Mouse (Mus musculus): ENCODE results near the gene Rnf186. TPM values are rescaled to one million over a fixed set of nuclear protein-coding genes. Genes with fewer than 3 reads are reported as not detected.

Gene Rnf186
- polyA plus RNA-seq, 1 experiment from 2014 or later, result 0.13 TPM

DNA sequence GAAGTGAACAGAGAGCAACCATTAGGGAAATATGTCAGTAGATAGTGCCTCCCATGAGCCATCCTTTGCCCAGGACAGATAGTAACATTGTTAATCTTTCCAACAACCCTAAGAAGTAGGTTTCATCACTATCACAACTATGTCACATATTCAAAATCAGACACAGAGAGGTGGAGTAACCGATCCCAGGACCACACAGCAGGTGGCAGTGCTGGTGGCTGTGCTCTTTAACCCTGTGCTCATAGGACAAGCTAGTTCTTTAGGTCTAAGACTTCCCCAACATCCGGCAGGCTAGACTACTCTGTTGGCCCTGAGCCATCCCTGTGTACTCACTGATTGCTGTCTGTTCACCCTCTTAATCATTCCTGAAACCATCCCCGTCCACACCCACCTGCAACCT is 27.5 kb downstream of the Rnf186 start:
- H3K27ac ChIP-seq, result no peak overlapping the region
- H3K36me3 ChIP-seq, result 0 out of 2 replicates have a peak, but pooled peaks cover 5% of the 10 kb centered on the region
- no peak overlapping the region for H3K9ac ChIP-seq
- no peaks in the 10 kb centered on the region for H3K4me1 ChIP-seq (replicated peaks)
- H3K4me2 ChIP-seq, result no peak overlapping the region
- H3K9me3 ChIP-seq (replicated peaks), result no peaks in the 10 kb centered on the region
- H3K27me3 ChIP-seq, result no peaks in the 10 kb centered on the region
- no peak overlapping the region for H3K4me3 ChIP-seq
- 64% methylated on average over 3 of the region's 3 CpGs for WGBS
- ATAC-seq (replicated peaks; ENCODE audit: insufficient number of reproducible peaks, insufficient read depth, low FRiP score, low read depth), result no peak

GRCm38 (mm10) chr4:138996410-138996809 is 29.5 kb downstream of the Rnf186 start:
- no peak for ATAC-seq (replicated peaks; ENCODE audit: insufficient number of reproducible peaks, insufficient read depth, low FRiP score, low read depth)
- Histone ChIP-seq H3K9ac (no peak overlapping the region), H3K4me3 (no peak overlapping the region), H3K4me1 (replicated peaks) (no peaks in the 10 kb centered on the region), H3K9me3 (replicated peaks) (no peaks in the 10 kb centered on the region), H3K27me3 (no peaks in the 10 kb centered on the region), H3K36me3 (0 out of 2 replicates have a peak, but pooled peaks cover 5% of the 10 kb centered on the region), H3K4me2 (no peak overlapping the region), H3K27ac (no peak overlapping the region)
- 76% methylated on average over 5 of the region's 5 CpGs for WGBS

GRCm38 (mm10) chr4:138997121-138997520 is 30.2 kb downstream of the Rnf186 start:
- ATAC-seq (replicated peaks; ENCODE audit: insufficient number of reproducible peaks, insufficient read depth, low FRiP score, low read depth), result no peak
- no peak overlapping the region for H3K9ac ChIP-seq
- H3K27me3 ChIP-seq, result no peaks in the 10 kb centered on the region
- no peak overlapping the region for H3K4me2 ChIP-seq
- H3K9me3 ChIP-seq (replicated peaks), result no peaks in the 10 kb centered on the region
- H3K36me3 ChIP-seq, result 0 out of 2 replicates have a peak, but pooled peaks cover 5% of the 10 kb centered on the region
- 81% methylated on average over 4 of the region's 4 CpGs for WGBS
- no peak overlapping the region for H3K27ac ChIP-seq
- no peak overlapping the region for H3K4me3 ChIP-seq
- no peaks in the 10 kb centered on the region for H3K4me1 ChIP-seq (replicated peaks)

DNA sequence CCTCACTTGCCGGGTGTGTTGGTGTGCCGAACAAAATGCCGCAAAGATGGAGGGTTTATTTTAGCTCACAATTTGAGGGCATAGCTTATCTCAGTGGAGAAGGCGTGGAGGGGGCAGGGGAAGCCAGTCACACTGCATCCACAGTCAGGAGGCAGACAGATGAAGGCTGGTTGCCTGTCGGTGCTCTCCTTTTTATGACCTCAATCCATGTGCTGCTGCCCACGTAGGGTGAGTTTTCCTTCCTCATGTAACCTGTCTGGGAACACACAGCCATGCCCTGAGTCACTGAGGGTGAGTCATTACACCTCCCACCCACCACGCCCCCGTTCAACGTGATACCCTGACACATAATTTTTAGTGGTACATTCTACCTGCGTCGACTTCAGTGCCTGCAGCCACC is 31.7 kb downstream of the Rnf186 start:
- no peak for ATAC-seq (replicated peaks; ENCODE audit: insufficient number of reproducible peaks, insufficient read depth, low FRiP score, low read depth)
- Histone ChIP-seq H3K9me3 (replicated peaks) (no peaks in the 10 kb centered on the region), H3K4me1 (replicated peaks) (no peaks in the 10 kb centered on the region), H3K36me3 (0 out of 2 replicates have a peak, but pooled peaks cover 5% of the 10 kb centered on the region), H3K4me2 (no peak overlapping the region), H3K27ac (no peak overlapping the region), H3K4me3 (no peak overlapping the region), H3K9ac (no peak overlapping the region), H3K27me3 (no peaks in the 10 kb centered on the region)
- WGBS, result 71% methylated on average over 11 of the region's 11 CpGs

DNA sequence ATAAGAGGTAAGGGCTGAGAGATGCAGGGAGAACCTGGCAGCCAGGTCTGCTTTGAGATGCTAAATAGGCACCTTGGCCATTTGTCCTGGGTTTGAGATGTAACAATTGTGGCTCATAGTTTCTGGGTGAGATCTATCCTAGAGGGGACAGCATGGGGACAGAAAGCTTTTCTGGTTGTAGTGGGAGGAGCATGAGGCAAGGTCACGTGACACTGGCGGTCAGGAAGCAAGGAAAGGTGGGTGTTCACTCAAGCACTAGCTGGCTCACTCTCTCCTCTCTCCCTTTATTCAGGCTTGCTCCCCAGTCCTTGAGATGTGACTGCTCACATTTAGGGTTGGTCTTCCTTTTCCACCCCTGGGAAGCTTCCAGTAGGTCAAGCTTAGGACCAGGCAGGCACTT is 34.1 kb downstream of the Rnf186 start:
- H3K4me1 ChIP-seq (replicated peaks), result no peaks in the 10 kb centered on the region
- no peaks in the 10 kb centered on the region for H3K27me3 ChIP-seq
- ATAC-seq (replicated peaks; ENCODE audit: insufficient number of reproducible peaks, insufficient read depth, low FRiP score, low read depth), result no peak
- H3K27ac ChIP-seq, result no peak overlapping the region
- H3K9ac ChIP-seq, result no peak overlapping the region
- peak overlapping the region; percentile 12; the same call in 1 of the 2 replicates for H3K4me2 ChIP-seq
- H3K36me3 ChIP-seq, result 0 out of 2 replicates have a peak, but pooled peaks cover 5% of the 10 kb centered on the region
- no peak overlapping the region for H3K4me3 ChIP-seq
- H3K9me3 ChIP-seq (replicated peaks), result no peaks in the 10 kb centered on the region
- WGBS, result 37% methylated on average over 2 of the region's 2 CpGs

- Histone ChIP-seq H3K9me3 (replicated peaks) (no peaks in the 10 kb centered on the region), H3K4me1 (replicated peaks) (no peaks in the 10 kb centered on the region), H3K4me2 (peak overlapping the region; percentile 12; the same call in 1 of the 2 replicates), H3K4me3 (no peak overlapping the region), H3K36me3 (0 out of 2 replicates have a peak, but pooled peaks cover 5% of the 10 kb centered on the region), H3K27ac (no peak overlapping the region), H3K9ac (no peak overlapping the region), H3K27me3 (no peaks in the 10 kb centered on the region)
- no peak for ATAC-seq (replicated peaks; ENCODE audit: insufficient number of reproducible peaks, insufficient read depth, low FRiP score, low read depth)
- whole genome bisulfite sequencing, result 26% methylated on average over 6 of the region's 6 CpGs
These were observed 34.5 kb downstream of the Rnf186 start for GRCm38 (mm10) chr4:139001433-139001832.

GRCm38 (mm10) chr4:139004067-139004466 is 37.2 kb downstream of the Rnf186 start:
- Histone ChIP-seq H3K4me2 (no peak overlapping the region), H3K4me3 (no peak overlapping the region), H3K36me3 (no peaks in the 10 kb centered on the region), H3K9ac (no peak overlapping the region), H3K27ac (no peak overlapping the region), H3K4me1 (replicated peaks) (no peaks in the 10 kb centered on the region), H3K27me3 (no peaks in the 10 kb centered on the region), H3K9me3 (replicated peaks) (no peaks in the 10 kb centered on the region)
- no peak for ATAC-seq (replicated peaks; ENCODE audit: insufficient number of reproducible peaks, insufficient read depth, low FRiP score, low read depth)
- 81% methylated on average over 8 of the region's 8 CpGs for WGBS

GRCm38 (mm10) chr4:139005214-139005613 is 38.3 kb downstream of the Rnf186 start:
- WGBS, result 57% methylated on average over 6 of the region's 6 CpGs
- Histone ChIP-seq H3K4me3 (no peak overlapping the region), H3K4me2 (no peak overlapping the region), H3K36me3 (no peaks in the 10 kb centered on the region), H3K4me1 (replicated peaks) (no peaks in the 10 kb centered on the region), H3K9ac (no peak overlapping the region), H3K9me3 (replicated peaks) (no peaks in the 10 kb centered on the region), H3K27me3 (no peaks in the 10 kb centered on the region), H3K27ac (no peak overlapping the region)
- ATAC-seq (replicated peaks; ENCODE audit: insufficient number of reproducible peaks, insufficient read depth, low FRiP score, low read depth), result no peak

- no peaks in the 10 kb centered on the region for H3K27me3 ChIP-seq
- no peaks in the 10 kb centered on the region for H3K9me3 ChIP-seq (replicated peaks)
- no peak overlapping the region for H3K9ac ChIP-seq
- no peak for ATAC-seq (replicated peaks; ENCODE audit: insufficient number of reproducible peaks, insufficient read depth, low FRiP score, low read depth)
- H3K4me2 ChIP-seq, result no peak overlapping the region
- no peak overlapping the region for H3K4me3 ChIP-seq
- no peak overlapping the region for H3K27ac ChIP-seq
- no peaks in the 10 kb centered on the region for H3K4me1 ChIP-seq (replicated peaks)
- whole genome bisulfite sequencing, result 87% methylated on average over 3 of the region's 3 CpGs
- H3K36me3 ChIP-seq, result no peaks in the 10 kb centered on the region
These were observed 40.4 kb downstream of the Rnf186 start for GRCm38 (mm10) chr4:139007353-139007752.

- Histone ChIP-seq H3K4me1 (replicated peaks) (no peaks in the 10 kb centered on the region), H3K4me2 (no peak overlapping the region), H3K9ac (no peak overlapping the region), H3K27me3 (no peaks in the 10 kb centered on the region), H3K9me3 (replicated peaks) (no peaks in the 10 kb centered on the region), H3K27ac (no peak overlapping the region), H3K36me3 (no peaks in the 10 kb centered on the region), H3K4me3 (no peak overlapping the region)
- 60% methylated on average over 6 of the region's 6 CpGs for WGBS
- no peak for ATAC-seq (replicated peaks; ENCODE audit: insufficient number of reproducible peaks, insufficient read depth, low FRiP score, low read depth)
These were observed 41.1 kb downstream of the Rnf186 start for GRCm38 (mm10) chr4:139007981-139008536.

DNA sequence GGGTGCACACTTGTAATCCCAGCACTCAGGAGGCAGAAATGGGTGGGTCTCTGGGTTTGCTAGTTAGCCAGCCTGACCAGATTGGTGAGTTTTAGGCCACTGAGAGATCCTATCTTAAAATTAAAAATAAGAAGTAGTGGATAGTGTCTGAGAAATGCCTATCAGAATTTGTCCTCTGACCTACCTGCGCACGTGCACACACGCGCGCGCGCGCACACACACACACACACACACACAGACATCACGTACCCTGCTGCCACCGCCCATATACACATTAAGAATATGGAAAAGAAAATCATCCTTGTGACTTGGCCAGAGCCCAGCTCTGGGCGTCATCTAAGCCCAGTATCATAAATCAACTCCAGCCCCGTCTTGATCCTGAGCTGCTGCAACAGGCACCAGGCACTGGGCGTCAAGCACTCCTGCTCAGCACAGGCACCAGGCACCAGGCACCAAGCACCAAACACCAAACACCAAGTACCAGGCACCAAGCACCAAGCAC is 44.3 kb downstream of the Rnf186 start:
- Histone ChIP-seq H3K4me1 (replicated peaks) (no peaks in the 10 kb centered on the region; the same call in 1 of the 2 replicates), H3K4me2 (no peak overlapping the region), H3K27ac (no peak overlapping the region), H3K36me3 (no peaks in the 10 kb centered on the region), H3K4me3 (no peak overlapping the region), H3K27me3 (no peaks in the 10 kb centered on the region), H3K9ac (no peak overlapping the region), H3K9me3 (replicated peaks) (no peaks in the 10 kb centered on the region; the same call in 1 of the 2 replicates)
- WGBS, result 87% methylated on average over 13 of the region's 13 CpGs
- no peak for ATAC-seq (replicated peaks; ENCODE audit: insufficient number of reproducible peaks, insufficient read depth, low FRiP score, low read depth)

GRCm38 (mm10) chr4:139013281-139013680 is 46.4 kb downstream of the Rnf186 start:
- no peak overlapping the region for H3K27ac ChIP-seq
- H3K4me1 ChIP-seq (replicated peaks), result no peaks in the 10 kb centered on the region; the same call in none of the 2 replicates
- no peaks in the 10 kb centered on the region; the same call in 1 of the 2 replicates for H3K9me3 ChIP-seq (replicated peaks)
- H3K9ac ChIP-seq, result no peak overlapping the region
- no peaks in the 10 kb centered on the region for H3K36me3 ChIP-seq
- no peak for ATAC-seq (replicated peaks; ENCODE audit: insufficient number of reproducible peaks, insufficient read depth, low FRiP score, low read depth)
- no peaks in the 10 kb centered on the region for H3K27me3 ChIP-seq
- H3K4me3 ChIP-seq, result no peak overlapping the region
- no peak overlapping the region for H3K4me2 ChIP-seq
- 64% methylated on average over 11 of the region's 11 CpGs for WGBS

Data from heart, embryonic 15.5 days (tissue).